Mouse (Mus musculus): Measurements from ENCODE around the gene Yae1d1.

Yae1d1 gene

GRCm38 (mm10) chr13:17992697-17993514 lies at the start of gene Yae1d1:
Gene Yae1d1 (minus strand): TSS chr13:17993349.
- no peaks in the 10 kb centered on the region for H3K27me3 ChIP-seq (ENCODE audit: control insufficient read depth, insufficient read depth, low read length, poor library complexity, severe bottlenecking)
- peak; percentile 91 for DNase-seq (ENCODE audit: low read depth, low spot score)

GRCm38 (mm10) chr13:18038814-18039213 lies 45.7 kb upstream of the Yae1d1 start:
- Histone ChIP-seq H3K27me3 (ENCODE audit: control insufficient read depth, insufficient read depth, low read length, poor library complexity, severe bottlenecking) (no peaks in the 10 kb centered on the region), H3K36me3 (ENCODE audit: control insufficient read depth, insufficient read depth, low read length, poor library complexity, severe bottlenecking) (no peaks in the 10 kb centered on the region)
- no peak for DNase-seq (ENCODE audit: low read depth, low spot score)

More at GRCm38 (mm10) chr13:17992697-17993514, at the start of gene Yae1d1:
- H3K36me3 ChIP-seq (ENCODE audit: control insufficient read depth, insufficient read depth, low read length, poor library complexity, severe bottlenecking), result no peaks in the 10 kb centered on the region

GRCm38 (mm10) chr13:18016604-18017003 lies 23.5 kb upstream of the Yae1d1 start:
- no peaks in the 10 kb centered on the region for H3K27me3 ChIP-seq (ENCODE audit: control insufficient read depth, insufficient read depth, low read length, poor library complexity, severe bottlenecking)
- no peaks in the 10 kb centered on the region for H3K36me3 ChIP-seq (ENCODE audit: control insufficient read depth, insufficient read depth, low read length, poor library complexity, severe bottlenecking)
- DNase-seq (ENCODE audit: low read depth, low spot score), result no peak

- Histone ChIP-seq H3K36me3 (ENCODE audit: control insufficient read depth, insufficient read depth, low read length, poor library complexity, severe bottlenecking) (no peaks in the 10 kb centered on the region), H3K27me3 (ENCODE audit: control insufficient read depth, insufficient read depth, low read length, poor library complexity, severe bottlenecking) (no peaks in the 10 kb centered on the region)
- DNase-seq (ENCODE audit: low read depth, low spot score), result no peak
Observed at GRCm38 (mm10) chr13:18013205-18013604, 20.1 kb upstream of the Yae1d1 start.

DNA sequence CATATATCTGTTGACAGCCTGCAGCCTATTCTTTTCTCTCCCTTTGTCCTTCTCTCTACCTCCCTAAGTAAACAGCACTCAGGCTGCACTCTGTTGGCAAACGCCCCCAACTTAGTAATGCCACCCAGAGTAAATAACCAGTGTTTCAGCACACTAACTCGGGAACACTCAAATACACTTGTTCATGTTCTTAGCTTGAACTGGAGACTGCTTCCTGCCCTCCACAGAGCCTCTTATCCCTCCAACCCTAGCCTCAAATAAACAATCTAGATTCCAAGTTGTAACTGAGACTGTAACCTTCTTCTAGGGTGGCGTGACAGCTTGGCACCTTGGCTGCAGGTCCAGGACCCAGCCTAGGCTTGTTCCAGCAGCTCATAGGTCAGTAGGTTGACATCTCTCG lies 17.9 kb upstream of the Yae1d1 start:
- no peaks in the 10 kb centered on the region for H3K27me3 ChIP-seq (ENCODE audit: control insufficient read depth, insufficient read depth, low read length, poor library complexity, severe bottlenecking)
- no peaks in the 10 kb centered on the region for H3K36me3 ChIP-seq (ENCODE audit: control insufficient read depth, insufficient read depth, low read length, poor library complexity, severe bottlenecking)
- no peak for DNase-seq (ENCODE audit: low read depth, low spot score)

- Histone ChIP-seq H3K36me3 (ENCODE audit: control insufficient read depth, insufficient read depth, low read length, poor library complexity, severe bottlenecking) (no peaks in the 10 kb centered on the region), H3K27me3 (ENCODE audit: control insufficient read depth, insufficient read depth, low read length, poor library complexity, severe bottlenecking) (no peaks in the 10 kb centered on the region)
- DNase-seq (ENCODE audit: low read depth, low spot score), result no peak
Observed at GRCm38 (mm10) chr13:17993515-17993847, 332 bp upstream of the Yae1d1 start.

DNA sequence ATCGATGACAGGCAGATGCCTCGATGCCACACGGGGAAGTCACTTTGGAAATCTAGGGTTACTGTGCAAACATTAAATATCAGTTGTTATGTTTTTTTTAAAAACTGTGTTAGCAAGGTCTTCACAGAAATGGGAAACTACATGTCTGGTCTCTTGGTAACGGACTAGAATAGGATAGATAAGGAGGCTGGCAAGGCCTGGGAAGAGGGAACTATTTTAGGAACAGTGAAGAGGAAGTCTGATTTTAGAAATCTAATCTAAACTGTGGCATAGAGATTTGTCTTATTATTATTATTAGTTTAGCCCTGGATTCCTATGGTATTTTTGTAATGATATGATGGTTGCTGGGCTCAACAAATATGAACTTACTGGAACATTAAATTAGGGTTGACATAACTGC lies 1.1 kb downstream of the Yae1d1 start:
- Histone ChIP-seq H3K27me3 (ENCODE audit: control insufficient read depth, insufficient read depth, low read length, poor library complexity, severe bottlenecking) (no peaks in the 10 kb centered on the region), H3K36me3 (ENCODE audit: control insufficient read depth, insufficient read depth, low read length, poor library complexity, severe bottlenecking) (no peaks in the 10 kb centered on the region; the same call in 1 of the 2 replicates)
- no peak for DNase-seq (ENCODE audit: low read depth, low spot score)

- no peaks in the 10 kb centered on the region for H3K27me3 ChIP-seq (ENCODE audit: control insufficient read depth, insufficient read depth, low read length, poor library complexity, severe bottlenecking)
- no peaks in the 10 kb centered on the region; the same call in 1 of the 2 replicates for H3K36me3 ChIP-seq (ENCODE audit: control insufficient read depth, insufficient read depth, low read length, poor library complexity, severe bottlenecking)
- DNase-seq (ENCODE audit: low read depth, low spot score), result peak; percentile 65
Observed at GRCm38 (mm10) chr13:17983194-17983593, 10.0 kb downstream of the Yae1d1 start.

GRCm38 (mm10) chr13:17982634-17983033 lies 10.5 kb downstream of the Yae1d1 start:
- DNase-seq (ENCODE audit: low read depth, low spot score), result no peak
- H3K27me3 ChIP-seq (ENCODE audit: control insufficient read depth, insufficient read depth, low read length, poor library complexity, severe bottlenecking), result no peaks in the 10 kb centered on the region

DNA sequence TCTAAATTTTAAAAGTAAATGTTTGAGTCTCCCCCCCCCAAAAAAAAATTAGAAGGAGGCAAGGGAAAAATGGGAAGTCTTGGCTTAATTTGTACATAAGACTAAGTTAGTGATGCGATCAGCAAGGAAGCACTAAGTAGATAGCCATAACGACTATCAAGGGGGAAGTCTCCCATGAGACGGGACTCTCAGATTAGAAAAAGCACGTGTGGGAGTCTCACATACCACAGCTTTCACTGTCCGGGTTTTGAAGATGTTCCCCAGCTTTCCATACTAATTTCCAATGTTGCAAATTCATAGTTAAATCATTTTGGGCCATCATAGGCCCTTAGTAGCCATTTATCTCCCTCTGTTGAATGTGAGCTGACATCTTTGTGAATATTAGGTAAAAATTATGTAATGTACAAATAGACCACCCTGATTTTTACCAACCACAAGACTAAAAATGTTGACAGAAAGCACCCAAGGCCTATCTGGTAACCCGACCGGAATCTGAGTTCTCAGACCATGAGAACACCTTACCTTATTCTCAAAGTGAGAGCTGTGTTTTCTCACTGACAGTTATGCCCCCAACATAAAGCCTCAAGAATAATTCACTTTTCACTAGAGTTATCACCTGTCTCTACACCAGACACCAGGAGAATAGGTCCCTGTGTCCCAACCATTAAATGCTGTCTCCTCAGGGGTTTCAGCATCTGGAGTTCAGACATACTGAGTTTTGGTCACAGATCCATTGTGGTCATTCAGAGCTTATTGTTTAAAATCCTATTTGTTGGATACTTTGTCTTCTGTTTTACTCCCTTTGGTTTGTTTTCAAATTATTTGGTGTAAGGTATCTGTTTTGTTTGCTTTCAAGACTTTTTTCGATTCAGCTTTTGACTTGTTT lies 16.1 kb downstream of the Yae1d1 start:
- H3K36me3 ChIP-seq (ENCODE audit: control insufficient read depth, insufficient read depth, low read length, poor library complexity, severe bottlenecking), result no peaks in the 10 kb centered on the region
- DNase-seq (ENCODE audit: low read depth, low spot score), result peak; percentile 23

More at GRCm38 (mm10) chr13:17982634-17983033, 10.5 kb downstream of the Yae1d1 start:
- no peaks in the 10 kb centered on the region; the same call in 1 of the 2 replicates for H3K36me3 ChIP-seq (ENCODE audit: control insufficient read depth, insufficient read depth, low read length, poor library complexity, severe bottlenecking)

GRCm38 (mm10) chr13:17975891-17976290 lies 17.3 kb downstream of the Yae1d1 start:
- Histone ChIP-seq H3K27me3 (ENCODE audit: control insufficient read depth, insufficient read depth, low read length, poor library complexity, severe bottlenecking) (peaks cover 1% of the 10 kb centered on the region; the same call in 1 of the 2 replicates), H3K36me3 (ENCODE audit: control insufficient read depth, insufficient read depth, low read length, poor library complexity, severe bottlenecking) (no peaks in the 10 kb centered on the region)
- DNase-seq (ENCODE audit: low read depth, low spot score), result peak; percentile 87

More for the DNA sequence above, 16.1 kb downstream of the Yae1d1 start:
- peaks cover 1% of the 10 kb centered on the region; the same call in 1 of the 2 replicates for H3K27me3 ChIP-seq (ENCODE audit: control insufficient read depth, insufficient read depth, low read length, poor library complexity, severe bottlenecking)

- no peaks in the 10 kb centered on the region for H3K36me3 ChIP-seq (ENCODE audit: control insufficient read depth, insufficient read depth, low read length, poor library complexity, severe bottlenecking)
- H3K27me3 ChIP-seq (ENCODE audit: control insufficient read depth, insufficient read depth, low read length, poor library complexity, severe bottlenecking), result peaks cover 1% of the 10 kb centered on the region; the same call in 1 of the 2 replicates
- DNase-seq (ENCODE audit: low read depth, low spot score), result no peak
Observed at GRCm38 (mm10) chr13:17975457-17975856, 17.7 kb downstream of the Yae1d1 start.

- Histone ChIP-seq H3K27me3 (ENCODE audit: control insufficient read depth, insufficient read depth, low read length, poor library complexity, severe bottlenecking) (peaks cover 1% of the 10 kb centered on the region; the same call in 1 of the 2 replicates), H3K36me3 (ENCODE audit: control insufficient read depth, insufficient read depth, low read length, poor library complexity, severe bottlenecking) (no peaks in the 10 kb centered on the region)
- DNase-seq (ENCODE audit: low read depth, low spot score), result peak; percentile 11
Observed at GRCm38 (mm10) chr13:17974734-17975133, 18.4 kb downstream of the Yae1d1 start.

GRCm38 (mm10) chr13:17960613-17961012 lies 32.5 kb downstream of the Yae1d1 start:
- Histone ChIP-seq H3K36me3 (ENCODE audit: control insufficient read depth, insufficient read depth, low read length, poor library complexity, severe bottlenecking) (no peaks in the 10 kb centered on the region), H3K27me3 (ENCODE audit: control insufficient read depth, insufficient read depth, low read length, poor library complexity, severe bottlenecking) (no peaks in the 10 kb centered on the region; the same call in 1 of the 2 replicates)
- no peak for DNase-seq (ENCODE audit: low read depth, low spot score)

DNA sequence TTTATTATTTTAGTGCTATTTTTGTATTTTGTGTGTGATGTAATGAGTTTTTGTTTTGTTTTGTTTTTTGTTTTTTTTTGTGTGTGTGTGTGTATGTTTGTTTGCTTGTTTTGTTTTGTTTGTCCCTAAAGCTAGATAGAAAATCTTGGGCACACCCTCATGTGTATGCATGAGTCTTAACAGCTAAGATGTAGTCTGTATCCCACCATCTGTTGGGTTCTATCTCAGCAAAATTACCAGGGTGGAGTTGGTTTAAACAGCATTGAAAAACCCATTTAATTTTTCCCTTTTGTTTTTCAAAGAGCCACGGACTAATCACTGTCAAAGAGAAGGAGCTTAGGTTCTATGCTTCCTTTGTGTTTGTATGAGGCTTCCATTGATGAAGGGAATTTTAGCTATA lies 38.9 kb downstream of the Yae1d1 start:
- no peak for DNase-seq (ENCODE audit: low read depth, low spot score)
- Histone ChIP-seq H3K36me3 (ENCODE audit: control insufficient read depth, insufficient read depth, low read length, poor library complexity, severe bottlenecking) (no peaks in the 10 kb centered on the region), H3K27me3 (ENCODE audit: control insufficient read depth, insufficient read depth, low read length, poor library complexity, severe bottlenecking) (no peaks in the 10 kb centered on the region; the same call in 1 of the 2 replicates)

Measured in splenic B cell, adult 2 months (primary cell).